Mouse (Mus musculus) forebrain, embryonic 15.5 days (tissue): Measurements from ENCODE around the gene Prss8. TPM values are rescaled to one million over a fixed set of nuclear protein-coding genes. Genes with fewer than 3 reads are reported as not detected.
A peak's percentile ranks its signal among the peaks of the same experiment; 100 is the strongest.
"Not testable (repeated sequence)": the region's sequence is repeated elsewhere in the genome, so short reads cannot be mapped to it uniquely, and the experiment has no call there.

Experiments
- ATAC-seq: fragments of 200-750 bp; cut with Nextera tagmentation; replicated peaks from 2 replicates; pipeline ENCODE4 v1.8.0; 2017; ENCODE audit warnings: mild to moderate bottlenecking, moderate TSS enrichment, moderate library complexity
- H3K27ac ChIP-seq: fragments of 300-500 bp; sonication (generic); replicated peaks from 2 replicates; pipeline ENCODE4 v1.5.1; 2015; ENCODE audit warnings: mild to moderate bottlenecking, inconsistent platforms
- H3K27me3 ChIP-seq: fragments of 300-500 bp; sonication (generic); 2 replicates; pipeline ENCODE4 v1.6.1; 2015; ENCODE audit warnings: inconsistent platforms
- H3K36me3 ChIP-seq: fragments of 300-500 bp; sonication (generic); 2 replicates; pipeline ENCODE4 v1.6.1; 2015; ENCODE audit warnings: mild to moderate bottlenecking, inconsistent platforms
- H3K4me1 ChIP-seq: fragments of 300-500 bp; sonication (generic); 2 replicates; pipeline ENCODE4 v1.6.1; 2015; ENCODE audit warnings: inconsistent platforms
- H3K4me2 ChIP-seq: fragments of 300-500 bp; sonication (generic); replicated peaks from 2 replicates; pipeline ENCODE4 v1.6.1; 2015; ENCODE audit warnings: mild to moderate bottlenecking, inconsistent platforms
- H3K4me3 ChIP-seq: fragments of 300-500 bp; sonication (generic); 2 replicates; pipeline ENCODE4 v1.5.1; 2015; ENCODE audit warnings: mild to moderate bottlenecking, inconsistent platforms
- H3K9ac ChIP-seq: fragments of 300-500 bp; sonication (generic); replicated peaks from 2 replicates; pipeline ENCODE4 v1.6.1; 2015; ENCODE audit warnings: mild to moderate bottlenecking, inconsistent platforms
- H3K9me3 ChIP-seq: fragments of 300-500 bp; sonication (generic); 2 replicates; pipeline ENCODE4 v1.6.1; 2016; ENCODE audit warnings: inconsistent platforms
- WGBS: fragments of 180-500 bp; shearing (Covaris S2); methylation state at CpG from one replicate; pipeline ENCODE4 v1.1.7; 2015; ENCODE audit warnings: mixed read lengths; 5-methylcytosine and 5-hydroxymethylcytosine counted together
- polyA plus RNA-seq: library from polyadenylated mRNA; unstranded; fragments of >200 nt; fragmentation: Nextera tagmentation; extraction: Ambion mirVana; gene quantifications from 2 replicates; pipeline ENCODE4 v1.2.1, GENCODE M21; 2015

Gene Prss8
- polyA plus RNA-seq, 1 experiment from 2014 or later = 0.29 TPM

DNA sequence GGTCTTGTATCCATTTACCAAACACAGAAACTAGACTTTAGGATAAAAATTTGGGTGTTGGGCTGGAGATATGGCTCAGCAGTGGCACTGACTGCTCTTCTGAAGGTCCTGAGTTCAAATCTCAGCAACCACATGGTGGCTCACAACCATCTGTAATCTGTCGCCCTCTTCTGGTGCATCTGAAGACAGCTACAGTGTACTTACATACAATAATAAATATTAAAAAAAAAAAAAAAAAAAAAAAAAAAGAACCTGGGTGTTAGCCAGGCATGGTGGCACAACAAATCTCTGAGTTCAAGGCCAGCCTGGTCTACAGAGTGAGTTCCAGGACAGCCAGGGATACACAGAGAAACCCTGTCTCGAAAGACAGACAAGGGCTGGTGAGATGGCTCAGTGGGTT lies 12.2 kb upstream of the Prss8 start:
- H3K27ac ChIP-seq, H3K9ac ChIP-seq, H3K4me1 ChIP-seq, H3K9me3 ChIP-seq, H3K4me2 ChIP-seq, ATAC-seq, H3K4me3 ChIP-seq, H3K36me3 ChIP-seq: not testable (repeated sequence)
- WGBS = 58% methylated on average over 2 of the region's 2 CpGs
- H3K27me3 ChIP-seq = peaks cover 12% of the 10 kb centered on the region; the same call in 1 of the 2 replicates

DNA sequence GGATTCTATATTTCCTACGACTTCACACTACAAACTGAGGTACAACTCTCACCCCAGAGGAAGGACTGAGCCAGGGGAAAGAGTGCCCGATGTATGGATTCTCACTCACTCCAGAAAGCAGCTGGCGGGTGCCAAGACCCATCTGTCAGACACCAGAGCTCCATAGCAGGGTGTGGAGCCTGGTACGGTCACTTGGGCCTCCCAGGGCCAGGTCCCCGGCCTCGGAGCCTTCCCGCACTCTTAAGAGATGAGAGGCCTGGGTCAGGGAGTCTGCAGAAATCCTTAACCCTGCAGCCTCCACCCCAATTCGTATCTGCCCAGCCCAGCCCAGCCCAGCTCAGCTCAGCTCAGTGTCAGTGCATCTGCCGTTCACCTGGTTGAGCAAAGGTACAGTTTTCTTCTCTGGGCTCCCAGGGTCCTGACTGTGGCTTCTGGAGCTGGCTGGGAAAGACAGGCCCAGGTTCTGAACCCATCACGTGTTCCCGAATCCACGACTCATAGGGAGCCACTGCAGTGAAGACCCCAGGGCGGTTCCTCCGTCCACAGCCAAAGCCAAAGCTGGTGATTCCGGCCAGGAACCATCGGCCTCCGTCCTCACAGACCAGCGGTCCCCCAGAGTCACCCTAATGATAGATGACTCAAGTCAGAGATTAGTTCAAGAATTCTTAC lies 6.4 kb upstream of the Prss8 start:
- Histone ChIP-seq H3K27me3 (no peaks in the 10 kb centered on the region), H3K4me3 (peak overlapping the region; percentile 77), H3K9me3 (no peaks in the 10 kb centered on the region), H3K36me3 (no peaks in the 10 kb centered on the region), H3K27ac (0 out of 2 replicates have a peak overlapping the region, but pooled peaks have one; percentile 84), H3K4me1 (peaks cover 16% of the 10 kb centered on the region), H3K9ac (peak overlapping the region; percentile 89), H3K4me2 (peak overlapping the region; percentile 96)
- ATAC-seq = no peak
- WGBS = 57% methylated on average over 18 of the region's 18 CpGs

DNA sequence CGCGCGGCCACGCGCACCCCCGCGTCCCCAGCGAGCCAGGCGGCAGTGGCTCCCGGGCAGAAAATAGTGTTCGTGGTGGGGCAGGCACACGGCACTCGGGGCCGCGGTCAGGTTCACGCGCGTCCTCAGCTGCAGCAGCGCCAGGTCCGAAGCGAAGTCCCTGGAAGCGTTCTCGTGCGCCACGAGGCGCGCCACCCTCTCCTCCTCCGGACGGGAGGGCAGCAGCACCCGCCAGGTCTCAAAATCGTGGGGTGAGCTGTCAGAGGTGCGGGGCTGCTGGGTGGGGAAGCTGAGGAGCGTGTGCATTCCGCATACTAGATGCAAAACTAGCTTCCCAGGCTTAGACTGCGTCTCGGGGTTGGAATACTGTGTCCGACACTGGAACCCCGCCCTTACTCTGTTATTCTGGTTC lies 5.8 kb upstream of the Prss8 start:
- H3K36me3 ChIP-seq = no peaks in the 10 kb centered on the region
- H3K4me2 ChIP-seq = peak overlapping the region; percentile 96
- peak overlapping the region; percentile 77 for H3K4me3 ChIP-seq
- under 1% methylated on average over 38 of the region's 38 CpGs for WGBS
- H3K27me3 ChIP-seq = no peaks in the 10 kb centered on the region
- peak overlapping the region; percentile 89 for H3K9ac ChIP-seq
- peak overlapping the region; percentile 84 for H3K27ac ChIP-seq
- peak; percentile 60 for ATAC-seq
- H3K4me1 ChIP-seq = peaks cover 16% of the 10 kb centered on the region
- H3K9me3 ChIP-seq = no peaks in the 10 kb centered on the region

DNA sequence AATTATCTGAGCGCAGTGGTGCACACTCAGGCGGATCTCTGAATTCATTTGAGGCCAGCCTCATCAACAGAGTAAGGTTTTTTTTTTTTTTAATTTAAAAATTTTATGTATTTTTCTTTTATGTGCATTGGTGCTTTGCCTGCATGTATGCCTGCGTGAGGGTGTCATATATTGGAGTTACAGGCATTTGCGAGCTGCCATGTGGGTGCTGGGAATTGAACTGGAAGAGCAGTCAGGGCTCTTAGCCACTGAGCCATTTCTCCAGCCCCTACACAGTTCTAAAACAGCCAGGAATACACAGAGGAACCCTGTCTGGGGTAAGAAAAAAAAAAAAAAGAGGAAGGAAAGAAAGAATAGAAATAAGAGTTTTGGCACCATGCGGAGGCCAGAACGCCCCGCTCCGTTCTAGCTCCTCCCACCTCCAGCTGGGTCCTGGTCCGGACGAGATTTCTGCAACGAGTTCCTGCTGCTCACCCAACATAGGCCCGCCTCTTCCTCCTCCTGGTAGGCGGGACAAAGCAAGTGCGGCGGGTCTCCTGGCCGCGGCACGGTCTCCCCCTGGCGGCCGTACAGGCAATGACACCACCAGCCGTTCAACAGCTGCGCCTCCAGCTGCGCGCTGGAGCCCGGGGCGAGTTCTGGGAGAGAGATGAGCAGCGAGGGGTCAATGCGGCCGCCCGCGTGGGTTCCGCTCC lies 5.3 kb upstream of the Prss8 start:
- Histone ChIP-seq H3K4me3 (peak overlapping the region; percentile 77), H3K4me2 (peak overlapping the region; percentile 96), H3K36me3 (no peaks in the 10 kb centered on the region), H3K27ac (peak overlapping the region; percentile 84), H3K9me3 (no peaks in the 10 kb centered on the region), H3K4me1 (peaks cover 16% of the 10 kb centered on the region), H3K27me3 (peaks cover 3% of the 10 kb centered on the region), H3K9ac (peak overlapping the region; percentile 89)
- 6% methylated on average over 31 of the region's 32 CpGs for WGBS
- peak; percentile 97 for ATAC-seq

DNA sequence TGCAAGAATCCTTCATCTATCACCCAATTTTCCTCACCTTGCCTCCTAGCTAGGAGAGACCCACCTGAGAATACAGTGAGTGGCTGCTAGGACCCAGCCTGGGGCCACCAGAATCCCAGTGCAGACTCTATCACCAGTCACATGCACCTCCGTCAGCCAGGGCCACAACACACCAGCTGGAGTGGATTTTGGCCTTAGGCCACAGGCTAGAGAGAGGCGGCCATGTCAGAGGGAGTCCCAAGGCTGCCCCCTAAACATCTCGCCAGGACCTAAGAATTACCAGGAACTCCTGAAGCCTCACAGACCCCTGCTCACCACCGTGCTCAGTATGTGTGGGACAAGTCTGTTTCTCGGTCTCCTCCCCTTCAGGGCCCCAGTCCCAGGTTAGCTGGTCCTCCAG lies 4.2 kb upstream of the Prss8 start:
- Histone ChIP-seq H3K4me1 (peaks cover 16% of the 10 kb centered on the region), H3K27me3 (peaks cover 9% of the 10 kb centered on the region), H3K4me3 (no peak overlapping the region), H3K27ac (no peak overlapping the region), H3K4me2 (no peak overlapping the region), H3K9ac (no peak overlapping the region), H3K36me3 (no peaks in the 10 kb centered on the region), H3K9me3 (no peaks in the 10 kb centered on the region)
- WGBS = 86% methylated on average over 5 of the region's 5 CpGs
- no peak for ATAC-seq

DNA sequence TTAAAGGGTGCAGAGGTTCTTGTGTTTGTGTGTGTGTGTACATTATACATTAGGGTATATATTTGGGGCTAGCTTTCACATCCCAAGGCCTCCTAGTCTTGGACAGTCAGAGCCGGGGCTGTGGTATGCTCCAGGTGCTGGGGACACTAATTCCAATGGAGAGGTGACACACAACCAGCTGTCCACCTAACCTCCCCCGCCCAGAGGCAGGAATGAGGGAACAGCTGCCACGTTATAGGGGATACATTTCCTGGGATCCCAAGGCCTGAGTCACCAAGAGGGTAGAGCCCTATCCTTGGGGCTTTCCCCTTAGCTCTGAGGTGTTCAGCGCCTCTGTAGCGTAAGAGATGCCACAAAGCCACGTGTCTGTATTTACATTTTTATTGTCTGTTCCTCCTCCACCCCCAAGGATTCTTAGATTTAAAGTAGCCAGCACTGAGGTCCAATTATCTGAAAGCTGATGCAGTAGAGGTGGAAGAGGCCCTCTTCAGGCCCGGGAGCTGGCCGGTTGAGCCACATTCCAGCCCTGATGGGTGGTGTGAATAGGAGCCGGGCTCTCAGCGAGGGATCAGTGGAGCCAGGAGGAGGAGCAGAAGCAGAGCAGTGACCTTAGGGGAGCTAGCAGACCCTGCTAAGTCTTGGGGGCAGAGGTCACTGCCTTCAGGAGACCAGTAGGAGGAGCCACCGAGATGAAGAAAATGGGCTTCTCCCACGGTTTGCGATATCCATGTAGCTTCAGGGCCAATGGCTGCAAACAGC lies 2.5 kb upstream of the Prss8 start:
- 18% methylated on average over 13 of the region's 13 CpGs for WGBS
- no peak for ATAC-seq
- Histone ChIP-seq H3K4me3 (no peak overlapping the region), H3K27me3 (peaks cover 20% of the 10 kb centered on the region), H3K4me1 (peaks cover 16% of the 10 kb centered on the region), H3K27ac (no peak overlapping the region), H3K9ac (no peak overlapping the region), H3K4me2 (no peak overlapping the region), H3K9me3 (no peaks in the 10 kb centered on the region), H3K36me3 (no peaks in the 10 kb centered on the region)

DNA sequence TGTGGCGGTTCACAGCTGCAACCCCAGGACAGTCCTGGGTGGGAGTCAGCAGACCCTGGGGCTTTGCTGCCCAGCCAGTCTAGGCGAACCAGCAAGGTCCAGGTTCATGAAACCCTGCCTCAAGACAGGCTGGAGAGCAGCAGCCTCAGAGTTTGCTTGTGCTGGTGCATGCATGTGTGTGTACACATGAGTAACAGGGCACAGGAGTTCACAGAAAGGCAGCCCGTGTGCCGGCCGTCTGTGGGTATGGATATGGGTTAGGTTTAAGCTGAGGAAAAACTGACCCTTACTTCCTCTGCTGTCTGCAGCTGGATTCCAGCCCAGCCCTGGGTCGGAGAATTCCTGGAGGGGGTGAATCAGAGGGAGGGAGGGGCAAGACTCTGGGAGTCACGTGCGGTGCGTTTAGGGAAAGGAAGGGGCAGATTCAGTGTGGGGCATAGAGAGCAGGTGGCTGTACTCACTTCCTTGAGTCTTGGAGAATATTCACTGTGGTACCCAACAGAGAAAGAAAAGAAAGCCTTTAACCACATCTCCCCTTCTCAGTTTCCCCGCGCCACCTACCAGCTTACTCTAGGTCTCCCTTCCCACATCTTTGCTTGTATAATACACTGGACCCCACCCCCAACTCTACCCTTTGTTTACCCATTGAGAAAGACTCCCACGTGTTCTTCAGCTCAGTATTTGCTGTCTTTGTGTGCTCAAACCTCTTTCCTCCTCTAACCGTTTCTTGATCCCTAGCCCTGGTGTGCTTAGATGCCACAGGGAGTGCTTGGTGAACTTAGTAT lies 1.6 kb upstream of the Prss8 start:
- no peak overlapping the region for H3K4me3 ChIP-seq
- H3K27ac ChIP-seq = no peak overlapping the region
- no peaks in the 10 kb centered on the region for H3K9me3 ChIP-seq
- H3K4me1 ChIP-seq = peaks cover 16% of the 10 kb centered on the region
- H3K36me3 ChIP-seq = peaks cover 2% of the 10 kb centered on the region; the same call in 1 of the 2 replicates
- H3K9ac ChIP-seq = no peak overlapping the region
- WGBS = 30% methylated on average over 13 of the region's 13 CpGs
- no peak for ATAC-seq
- H3K27me3 ChIP-seq = peaks cover 20% of the 10 kb centered on the region
- H3K4me2 ChIP-seq = no peak overlapping the region

DNA sequence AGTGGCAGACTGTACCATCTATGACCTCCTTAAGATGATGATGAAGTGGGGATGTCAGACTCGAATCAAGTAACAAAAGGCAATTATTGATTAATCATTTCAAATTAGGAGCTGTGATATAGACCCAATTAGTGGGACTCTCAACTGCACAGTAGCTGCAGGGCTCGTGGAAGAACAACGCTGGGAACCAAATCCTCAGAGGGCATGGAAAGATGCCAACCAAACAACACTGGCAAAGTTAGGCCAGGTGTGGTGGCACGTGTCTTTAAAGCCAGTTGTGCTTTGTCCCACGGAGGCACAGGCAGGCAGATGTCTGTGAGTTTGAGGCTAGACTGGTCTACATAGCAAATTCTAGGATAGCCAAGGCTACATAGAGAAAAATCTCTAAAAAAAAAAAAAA lies 732 bp upstream of the Prss8 start:
- Histone ChIP-seq H3K9me3 (no peaks in the 10 kb centered on the region), H3K4me2 (no peak overlapping the region), H3K27me3 (peaks cover 20% of the 10 kb centered on the region), H3K4me1 (peaks cover 7% of the 10 kb centered on the region), H3K9ac (no peak overlapping the region), H3K4me3 (no peak overlapping the region), H3K27ac (no peak overlapping the region), H3K36me3 (peaks cover 9% of the 10 kb centered on the region)
- ATAC-seq = no peak
- WGBS = 69% methylated on average over 5 of the region's 5 CpGs

DNA sequence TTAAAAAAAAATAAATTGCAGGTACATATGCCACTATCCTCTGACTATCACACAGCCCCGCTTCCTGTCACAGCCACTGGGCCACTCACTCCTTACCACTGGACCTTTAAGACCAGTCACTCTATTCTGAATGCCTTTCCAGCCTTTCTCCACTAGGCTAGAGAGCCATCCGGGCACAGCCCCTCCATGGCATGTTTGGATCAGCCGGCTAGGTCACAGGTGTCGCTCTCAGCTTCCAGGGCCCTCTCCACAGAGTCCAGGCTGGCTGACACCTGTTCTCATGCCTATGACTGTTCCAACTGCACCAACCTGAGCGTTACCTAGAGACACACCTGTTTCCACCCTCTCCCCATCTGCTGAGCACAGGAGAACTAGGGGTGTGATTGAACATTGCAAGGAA lies 1.3 kb downstream of the Prss8 start:
- Histone ChIP-seq H3K4me3 (no peak overlapping the region), H3K9ac (no peak overlapping the region), H3K36me3 (peaks cover 23% of the 10 kb centered on the region), H3K27ac (no peak overlapping the region), H3K9me3 (no peaks in the 10 kb centered on the region), H3K4me1 (no peaks in the 10 kb centered on the region), H3K27me3 (peaks cover 20% of the 10 kb centered on the region), H3K4me2 (no peak overlapping the region)
- no peak for ATAC-seq
- 57% methylated on average over 5 of the region's 5 CpGs for WGBS

DNA sequence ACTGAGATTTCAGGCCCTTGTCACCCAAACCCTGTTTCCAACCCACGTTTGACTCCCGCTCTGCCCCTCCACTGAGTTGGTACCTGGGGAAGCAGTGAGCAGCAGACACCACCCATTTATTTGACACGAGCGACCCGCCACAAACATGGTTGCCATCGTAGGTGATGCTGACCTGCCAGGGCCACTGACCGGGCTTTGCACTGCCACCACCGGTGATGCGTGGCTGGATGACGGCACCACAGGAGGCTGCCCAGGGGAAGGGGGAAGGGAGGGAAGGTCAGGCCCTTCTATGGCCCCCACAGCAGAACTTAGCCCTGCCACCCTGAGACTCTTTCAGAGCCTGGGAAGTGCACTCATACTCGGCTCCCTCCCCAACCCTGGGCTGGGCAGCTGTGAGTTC lies 2.2 kb downstream of the Prss8 start:
- Histone ChIP-seq H3K27me3 (peaks cover 20% of the 10 kb centered on the region), H3K9ac (no peak overlapping the region)
- 83% methylated on average over 11 of the region's 11 CpGs for WGBS

DNA sequence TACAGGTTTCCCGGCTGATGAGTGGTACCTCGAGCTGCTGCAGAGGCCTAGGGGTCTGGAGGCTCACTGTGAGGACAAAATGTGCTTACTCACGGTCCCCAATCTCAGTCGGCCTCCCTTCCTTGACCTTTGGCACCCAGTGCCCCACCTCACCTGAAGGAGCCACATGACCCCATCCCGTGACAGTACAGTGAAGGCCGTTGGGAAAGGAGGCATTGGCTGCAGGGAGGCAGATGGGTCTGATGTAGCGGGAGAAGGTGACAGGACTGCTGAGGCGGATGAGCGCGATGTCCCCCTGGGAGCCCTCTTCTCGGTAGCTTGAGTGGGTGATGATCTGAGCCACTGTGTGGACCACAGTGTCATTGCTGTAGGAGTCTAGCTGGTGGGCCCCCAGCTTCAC lies 3.1 kb downstream of the Prss8 start:
- Histone ChIP-seq H3K4me3 (no peak overlapping the region), H3K9me3 (no peaks in the 10 kb centered on the region), H3K4me1 (no peaks in the 10 kb centered on the region), H3K27ac (no peak overlapping the region), H3K4me2 (no peak overlapping the region), H3K27me3 (peaks cover 20% of the 10 kb centered on the region), H3K36me3 (peaks cover 39% of the 10 kb centered on the region), H3K9ac (no peak overlapping the region)
- 90% methylated on average over 11 of the region's 11 CpGs for WGBS
- ATAC-seq = no peak

More for the DNA sequence above, 2.2 kb downstream of the Prss8 start:
- no peak overlapping the region for H3K4me3 ChIP-seq
- H3K36me3 ChIP-seq = peaks cover 30% of the 10 kb centered on the region
- no peaks in the 10 kb centered on the region for H3K9me3 ChIP-seq
- H3K4me1 ChIP-seq = no peaks in the 10 kb centered on the region
- no peak overlapping the region for H3K27ac ChIP-seq
- no peak for ATAC-seq
- no peak overlapping the region for H3K4me2 ChIP-seq
